Mouse (Mus musculus) lung, postnatal 0 days (tissue): ENCODE data around the gene Nell1.

ENCODE experiments used
- CTCF ChIP-seq: IDR thresholded peaks from 2 replicates; pipeline ENCODE4 v1.5.1; 2016; ENCODE audit warnings: antibody characterized with exemption, mild to moderate bottlenecking
- EP300 ChIP-seq: IDR thresholded peaks from 2 replicates; pipeline ENCODE4 v1.6.1; 2016; ENCODE audit warnings: antibody characterized with exemption, mild to moderate bottlenecking, control low read depth

DNA sequence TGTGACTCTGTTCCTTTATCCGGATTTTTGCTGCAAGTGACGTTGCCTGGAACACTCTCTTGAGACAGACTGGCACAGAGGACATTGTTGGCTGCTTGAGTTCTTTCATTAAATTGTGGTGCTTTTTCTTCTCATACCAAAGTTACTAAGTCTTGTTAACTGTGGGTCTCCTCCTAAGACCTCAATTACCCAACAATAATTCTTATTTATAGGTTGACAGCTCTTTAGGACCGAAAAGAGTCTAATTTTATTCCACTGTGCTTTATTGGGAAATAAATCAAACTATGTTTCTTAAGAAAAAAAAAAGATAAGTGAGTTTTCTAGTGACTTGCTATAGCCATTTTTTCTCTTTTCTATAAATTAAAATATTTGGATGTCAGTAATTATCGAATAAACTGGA is 472.7 kb downstream of the Nell1 start:
- TF ChIP-seq CTCF (no peak), EP300 (no peak)
